Mouse (Mus musculus): ENCODE measurements around the gene Pfdn2. TPM values are rescaled to one million over a fixed set of nuclear protein-coding genes. Genes with fewer than 3 reads are reported as not detected.

The Pfdn2 gene
- polyA plus RNA-seq, 1 experiment from 2014 or later, result 42.2 TPM

- no peak overlapping the region for H3K4me3 ChIP-seq (ENCODE audit: control insufficient read depth in 1 of 2, insufficient read depth in 1 of 2, low read depth in 1 of 2, low read length in 2 of 2)
- peaks cover 5 to 13% of the 10 kb centered on the region in 2 experiments for H3K4me1 ChIP-seq (ENCODE audit: control insufficient read depth in 2 of 2, insufficient read depth in 2 of 2, low read length in 2 of 2)
- no peak overlapping the region for H3K9ac ChIP-seq (ENCODE audit: low read length)
- H3K4me2 ChIP-seq (ENCODE audit: low read length), result no peak overlapping the region
- ATAC-seq (ENCODE audit: insufficient number of reproducible peaks, insufficient read depth, low FRiP score, low read depth), result no peak
- no peak overlapping the region for H3K27ac ChIP-seq (replicated peaks in 1 of 2; ENCODE audit: control insufficient read depth in 1 of 2, insufficient read depth in 1 of 2, low read depth in 2 of 2, low read length in 2 of 2)
- 95% methylated on average over 16 of the region's 16 CpGs for WGBS
- peaks cover 62% of the 10 kb centered on the region for H3K36me3 ChIP-seq (ENCODE audit: control insufficient read depth, insufficient read depth, low read length)
- peaks cover 5% of the 10 kb centered on the region for H3K9me3 ChIP-seq (ENCODE audit: control insufficient read depth, low read length)
- no peaks in the 10 kb centered on the region for H3K27me3 ChIP-seq (ENCODE audit: control insufficient read depth, insufficient read depth, low read length)
Observed at GRCm38 (mm10) chr1:171342262-171343207, 2.9 kb upstream of the Pfdn2 start.

- H3K36me3 ChIP-seq (ENCODE audit: control insufficient read depth, insufficient read depth, low read length), result peaks cover 46% of the 10 kb centered on the region
- 75% methylated on average over 9 of the region's 9 CpGs for WGBS
- peak overlapping the region in 1 of 2 experiments; percentile 96; a peak in 1 of 4 replicates for H3K4me3 ChIP-seq (ENCODE audit: control insufficient read depth in 1 of 2, insufficient read depth in 1 of 2, low read depth in 1 of 2, low read length in 2 of 2)
- peaks cover 5% of the 10 kb centered on the region for H3K9me3 ChIP-seq (ENCODE audit: control insufficient read depth, low read length)
- no peak overlapping the region for H3K9ac ChIP-seq (ENCODE audit: low read length)
- H3K27me3 ChIP-seq (ENCODE audit: control insufficient read depth, insufficient read depth, low read length), result no peaks in the 10 kb centered on the region
- ATAC-seq (ENCODE audit: insufficient number of reproducible peaks, insufficient read depth, low FRiP score, low read depth), result no peak
- peaks cover 5 to 13% of the 10 kb centered on the region in 2 experiments for H3K4me1 ChIP-seq (ENCODE audit: control insufficient read depth in 2 of 2, insufficient read depth in 2 of 2, low read length in 2 of 2)
- H3K4me2 ChIP-seq (ENCODE audit: low read length), result peak overlapping the region; percentile 91; the same call in 1 of the 2 replicates
- H3K27ac ChIP-seq (replicated peaks in 1 of 2; ENCODE audit: control insufficient read depth in 1 of 2, insufficient read depth in 1 of 2, low read depth in 2 of 2, low read length in 2 of 2), result no peak overlapping the region
Observed at GRCm38 (mm10) chr1:171343922-171344677, 1.4 kb upstream of the Pfdn2 start.

DNA sequence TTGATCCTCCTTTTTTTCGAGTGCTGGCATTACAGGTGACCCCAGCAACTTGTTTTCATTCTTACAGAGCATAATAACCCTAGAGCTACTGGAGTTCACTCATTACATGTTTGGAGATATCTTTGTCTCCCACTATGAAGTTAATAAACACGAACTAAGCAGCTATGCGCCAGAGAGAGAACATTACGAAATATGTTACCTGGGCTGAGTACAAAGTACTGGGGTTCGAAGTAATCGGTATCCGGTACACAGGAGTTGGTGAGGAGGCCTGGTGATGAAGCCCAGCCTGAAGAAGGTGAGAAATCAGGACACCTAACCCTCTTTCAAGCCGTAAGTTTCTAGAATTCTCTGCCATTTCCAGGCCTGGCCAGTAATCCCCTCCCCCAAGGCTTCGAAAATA is 755 bp upstream of the Pfdn2 start:
- H3K27me3 ChIP-seq (ENCODE audit: control insufficient read depth, insufficient read depth, low read length), result no peaks in the 10 kb centered on the region
- H3K9ac ChIP-seq (ENCODE audit: low read length), result peak overlapping the region; percentile 94
- 71% methylated on average over 9 of the region's 9 CpGs for WGBS
- peaks cover 5 to 13% of the 10 kb centered on the region in 2 experiments for H3K4me1 ChIP-seq (ENCODE audit: control insufficient read depth in 2 of 2, insufficient read depth in 2 of 2, low read length in 2 of 2)
- peak overlapping the region in 1 of 2 experiments; percentile 76; a peak in 2 of 4 replicates for H3K27ac ChIP-seq (replicated peaks in 1 of 2; ENCODE audit: control insufficient read depth in 1 of 2, insufficient read depth in 1 of 2, low read depth in 2 of 2, low read length in 2 of 2)
- peak overlapping the region; percentile 62 to 96; a peak in 3 of 4 replicates for H3K4me3 ChIP-seq (ENCODE audit: control insufficient read depth in 1 of 2, insufficient read depth in 1 of 2, low read depth in 1 of 2, low read length in 2 of 2)
- H3K36me3 ChIP-seq (ENCODE audit: control insufficient read depth, insufficient read depth, low read length), result peaks cover 40% of the 10 kb centered on the region
- ATAC-seq (ENCODE audit: insufficient number of reproducible peaks, insufficient read depth, low FRiP score, low read depth), result no peak
- peaks cover 5% of the 10 kb centered on the region for H3K9me3 ChIP-seq (ENCODE audit: control insufficient read depth, low read length)
- peak overlapping the region; percentile 91 for H3K4me2 ChIP-seq (ENCODE audit: low read length)

- ATAC-seq (ENCODE audit: insufficient number of reproducible peaks, insufficient read depth, low FRiP score, low read depth), result no peak
- peaks cover 5 to 13% of the 10 kb centered on the region in 2 experiments for H3K4me1 ChIP-seq (ENCODE audit: control insufficient read depth in 2 of 2, insufficient read depth in 2 of 2, low read length in 2 of 2)
- H3K27ac ChIP-seq (replicated peaks in 1 of 2; ENCODE audit: control insufficient read depth in 1 of 2, insufficient read depth in 1 of 2, low read depth in 2 of 2, low read length in 2 of 2), result peak overlapping the region in 1 of 2 experiments; percentile 76; a peak in 1 of 4 replicates
- 1% methylated on average over 14 of the region's 14 CpGs for WGBS
- peaks cover 27% of the 10 kb centered on the region for H3K36me3 ChIP-seq (ENCODE audit: control insufficient read depth, insufficient read depth, low read length)
- H3K27me3 ChIP-seq (ENCODE audit: control insufficient read depth, insufficient read depth, low read length), result no peaks in the 10 kb centered on the region
- peak overlapping the region; percentile 94 for H3K9ac ChIP-seq (ENCODE audit: low read length)
- peak overlapping the region; percentile 62 to 96 for H3K4me3 ChIP-seq (ENCODE audit: control insufficient read depth in 1 of 2, insufficient read depth in 1 of 2, low read depth in 1 of 2, low read length in 2 of 2)
- peaks cover 5% of the 10 kb centered on the region for H3K9me3 ChIP-seq (ENCODE audit: control insufficient read depth, low read length)
- peak overlapping the region; percentile 91 for H3K4me2 ChIP-seq (ENCODE audit: low read length)
Observed at GRCm38 (mm10) chr1:171346095-171346450, 603 bp downstream of the Pfdn2 start.

GRCm38 (mm10) chr1:171348665-171349064 is 3.2 kb downstream of the Pfdn2 start:
- WGBS, result 92% methylated on average over 3 of the region's 3 CpGs
- no peak overlapping the region for H3K9ac ChIP-seq (ENCODE audit: low read length)
- no peak overlapping the region for H3K27ac ChIP-seq (replicated peaks in 1 of 2; ENCODE audit: control insufficient read depth in 1 of 2, insufficient read depth in 1 of 2, low read depth in 2 of 2, low read length in 2 of 2)
- no peak overlapping the region for H3K4me2 ChIP-seq (ENCODE audit: low read length)
- ATAC-seq (ENCODE audit: insufficient number of reproducible peaks, insufficient read depth, low FRiP score, low read depth), result no peak
- H3K36me3 ChIP-seq (ENCODE audit: control insufficient read depth, insufficient read depth, low read length), result peaks cover under 1% of the 10 kb centered on the region
- no peaks in the 10 kb centered on the region for H3K27me3 ChIP-seq (ENCODE audit: control insufficient read depth, insufficient read depth, low read length)
- peaks cover 5 to 12% of the 10 kb centered on the region in 2 experiments for H3K4me1 ChIP-seq (ENCODE audit: control insufficient read depth in 2 of 2, insufficient read depth in 2 of 2, low read length in 2 of 2)
- H3K9me3 ChIP-seq (ENCODE audit: control insufficient read depth, low read length), result peaks cover 5% of the 10 kb centered on the region
- H3K4me3 ChIP-seq (ENCODE audit: control insufficient read depth in 1 of 2, insufficient read depth in 1 of 2, low read depth in 1 of 2, low read length in 2 of 2), result no peak overlapping the region

DNA sequence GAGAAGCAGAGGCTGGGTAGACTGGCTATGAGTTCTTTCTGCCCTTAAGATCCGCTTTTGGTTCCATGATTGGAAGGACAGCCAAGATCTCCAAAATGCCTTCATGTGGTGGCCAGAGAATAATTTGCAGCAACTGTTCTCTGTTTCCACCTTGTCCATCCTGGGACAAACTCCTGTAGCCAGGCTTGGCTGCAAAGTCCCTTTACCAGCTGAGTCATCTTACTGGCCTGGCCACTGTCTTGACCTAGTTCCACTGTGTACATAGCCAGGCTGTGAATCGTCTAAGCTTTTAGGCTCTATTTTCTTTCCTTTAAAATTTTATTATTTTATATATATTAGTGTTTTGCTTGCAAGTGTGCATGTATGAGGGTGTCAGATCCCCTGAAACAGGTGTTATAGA is 3.7 kb downstream of the Pfdn2 start:
- Histone ChIP-seq H3K9ac (ENCODE audit: low read length) (no peak overlapping the region), H3K27ac (replicated peaks in 1 of 2; ENCODE audit: control insufficient read depth in 1 of 2, insufficient read depth in 1 of 2, low read depth in 2 of 2, low read length in 2 of 2) (no peak overlapping the region), H3K27me3 (ENCODE audit: control insufficient read depth, insufficient read depth, low read length) (no peaks in the 10 kb centered on the region), H3K9me3 (ENCODE audit: control insufficient read depth, low read length) (peaks cover 5% of the 10 kb centered on the region), H3K4me1 (ENCODE audit: control insufficient read depth in 2 of 2, insufficient read depth in 2 of 2, low read length in 2 of 2) (peaks cover 4 to 10% of the 10 kb centered on the region in 2 experiments), H3K36me3 (ENCODE audit: control insufficient read depth, insufficient read depth, low read length) (no peaks in the 10 kb centered on the region), H3K4me3 (ENCODE audit: control insufficient read depth in 1 of 2, insufficient read depth in 1 of 2, low read depth in 1 of 2, low read length in 2 of 2) (no peak overlapping the region), H3K4me2 (ENCODE audit: low read length) (no peak overlapping the region)
- WGBS, result 93% methylated on average over 2 of the region's 2 CpGs
- ATAC-seq (ENCODE audit: insufficient number of reproducible peaks, insufficient read depth, low FRiP score, low read depth), result no peak

GRCm38 (mm10) chr1:171355812-171356340 is 10.4 kb downstream of the Pfdn2 start:
- no peak overlapping the region for H3K27ac ChIP-seq (replicated peaks in 1 of 2; ENCODE audit: control insufficient read depth in 1 of 2, insufficient read depth in 1 of 2, low read depth in 2 of 2, low read length in 2 of 2)
- no peak overlapping the region for H3K4me2 ChIP-seq (ENCODE audit: low read length)
- peaks cover 27% of the 10 kb centered on the region for H3K36me3 ChIP-seq (ENCODE audit: control insufficient read depth, insufficient read depth, low read length)
- peaks cover 0 to 3% of the 10 kb centered on the region in 2 experiments; a peak in 2 of 4 replicates for H3K4me1 ChIP-seq (ENCODE audit: control insufficient read depth in 2 of 2, insufficient read depth in 2 of 2, low read length in 2 of 2)
- H3K9me3 ChIP-seq (ENCODE audit: control insufficient read depth, low read length), result peaks cover 3% of the 10 kb centered on the region
- no peak overlapping the region for H3K4me3 ChIP-seq (ENCODE audit: control insufficient read depth in 1 of 2, insufficient read depth in 1 of 2, low read depth in 1 of 2, low read length in 2 of 2)
- ATAC-seq (ENCODE audit: insufficient number of reproducible peaks, insufficient read depth, low FRiP score, low read depth), result no peak
- no peak overlapping the region for H3K9ac ChIP-seq (ENCODE audit: low read length)
- 85% methylated on average over 5 of the region's 5 CpGs for WGBS
- no peaks in the 10 kb centered on the region for H3K27me3 ChIP-seq (ENCODE audit: control insufficient read depth, insufficient read depth, low read length)
